Mouse (Mus musculus) hindbrain, postnatal 0 days (tissue): ENCODE results near the gene Hoxa4. TPM values are rescaled to one million over a fixed set of nuclear protein-coding genes. Genes with fewer than 3 reads are reported as not detected.

ENCODE experiments used
- ATAC-seq: fragments of 200-750 bp; cut with Nextera tagmentation; 2 replicates; pipeline ENCODE4 v1.8.0; 2017; ENCODE audit warnings: mild to moderate bottlenecking, moderate TSS enrichment, moderate library complexity
- DNase-seq: peaks from one replicate; pipeline ENCODE4 v3.0.0-alpha.2; 2015; ENCODE audit warnings: low spot score
- H3K27ac ChIP-seq: fragments of 300-500 bp; sonication (generic); 2 replicates; pipeline ENCODE4 v1.5.1; 2014; ENCODE audit warnings: mild to moderate bottlenecking
- H3K27me3 ChIP-seq: fragments of 300-500 bp; sonication (generic); 2 replicates; pipeline ENCODE4 v1.6.1; 2014; ENCODE audit warnings: low read length, mixed read lengths; ENCODE audit not compliant: insufficient read depth
- H3K36me3 ChIP-seq: fragments of 300-500 bp; sonication (generic); 2 replicates; pipeline ENCODE4 v1.6.1; 2014; ENCODE audit warnings: low read length, mixed read lengths; ENCODE audit not compliant: insufficient read depth
- H3K4me1 ChIP-seq: fragments of 300-500 bp; sonication (generic); 2 replicates; pipeline ENCODE4 v1.6.1; 2014; ENCODE audit warnings: antibody characterized with exemption, low read length, mixed read lengths; ENCODE audit not compliant: insufficient read depth
- H3K4me2 ChIP-seq: fragments of 300-500 bp; sonication (generic); 2 replicates; pipeline ENCODE4 v1.6.1; 2014; ENCODE audit warnings: low read depth, mild to moderate bottlenecking, low read length, moderate library complexity, mixed read lengths
- H3K4me3 ChIP-seq: fragments of 300-500 bp; sonication (generic); 2 replicates; pipeline ENCODE4 v1.5.1; 2014; ENCODE audit warnings: low read length
- H3K9ac ChIP-seq: fragments of 300-500 bp; sonication (generic); replicated peaks from 2 replicates; pipeline ENCODE4 v1.6.1; 2014; ENCODE audit warnings: mild to moderate bottlenecking, low read length, moderate library complexity, mixed read lengths
- H3K9me3 ChIP-seq: fragments of 300-500 bp; sonication (generic); 2 replicates; pipeline ENCODE4 v1.6.1; 2016; ENCODE audit warnings: low read length, mixed read lengths
- CTCF ChIP-seq: IDR thresholded peaks from 2 replicates; pipeline ENCODE4 v1.5.1; 2016; ENCODE audit warnings: antibody characterized with exemption, control low read depth, low read depth
- WGBS: fragments of 180-500 bp; shearing (Covaris S2); extraction: QIAGEN DNeasy Blood & Tissue Kit; methylation state at CpG from one replicate; pipeline ENCODE4 v1.1.7; 2014; 5-methylcytosine and 5-hydroxymethylcytosine counted together
- polyA plus RNA-seq: library from polyadenylated mRNA; unstranded; fragments of >200 nt; fragmentation: Nextera tagmentation; extraction: Ambion mirVana; gene quantifications from 2 replicates; pipeline ENCODE4 v1.2.1, GENCODE M21; 2015
- total RNA-seq: library from RNA; depleted of rRNA; stranded (reverse); fragments of >200 nt; gene quantifications from 2 replicates; pipeline ENCODE4 v1.2.3, GENCODE M21; 2014

The Hoxa4 gene
- total and polyA plus RNA-seq, 2 experiments from 2014 or later: 4.8 to 12.0 TPM

DNA sequence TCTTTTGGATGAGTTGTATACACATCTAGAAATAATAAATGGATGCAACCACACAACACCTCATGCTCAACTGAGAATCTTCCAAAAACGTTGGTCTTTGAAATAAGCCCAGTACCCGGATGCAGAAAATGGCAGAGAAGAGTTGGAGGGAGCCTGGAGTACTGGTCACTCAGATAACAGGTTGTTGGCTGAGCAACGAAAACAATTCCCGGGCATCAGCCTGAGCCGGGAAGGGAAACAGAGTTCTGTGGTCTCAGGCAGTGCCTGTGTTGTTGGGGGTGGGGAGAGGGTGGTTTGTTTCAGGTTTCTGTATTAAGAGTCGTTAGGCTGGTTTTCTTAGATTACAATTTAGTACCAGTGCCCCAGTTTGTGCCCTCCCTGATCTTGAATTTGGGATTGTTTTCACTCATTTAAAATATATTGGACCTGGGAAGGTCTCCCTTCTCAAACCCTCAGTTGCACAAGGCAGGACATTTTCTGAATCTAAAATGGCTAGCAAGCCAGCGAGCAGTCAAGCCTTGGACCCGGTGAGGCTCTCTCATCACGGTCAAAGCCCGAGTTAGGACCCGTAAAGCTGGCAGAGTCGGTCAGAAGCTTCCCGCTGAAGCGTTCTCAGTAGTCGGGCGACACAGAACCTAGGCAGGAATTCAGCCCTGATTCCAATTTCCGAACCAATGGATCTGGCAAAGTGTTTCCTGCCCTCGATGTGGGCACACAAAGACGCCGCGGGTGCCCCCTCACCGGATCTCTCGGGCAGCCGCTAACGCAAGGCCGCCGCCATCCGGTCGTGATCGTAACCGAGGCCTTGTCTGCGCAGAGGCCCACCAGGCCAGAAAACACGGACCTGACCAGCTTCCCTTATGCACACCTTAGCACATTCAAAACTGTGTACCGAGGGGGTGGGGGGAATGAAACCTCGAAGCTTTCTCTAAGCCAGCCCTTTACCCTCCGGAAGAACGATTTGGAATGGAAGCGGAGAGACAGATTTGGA lies 37.2 kb upstream of the Hoxa4 start:
- DNase-seq (no peak), ATAC-seq (no peak)
- Histone ChIP-seq H3K9me3 (no peaks in the 10 kb centered on the region), H3K4me2 (no peak overlapping the region), H3K4me3 (no peak overlapping the region), H3K9ac (no peak overlapping the region), H3K4me1 (no peaks in the 10 kb centered on the region), H3K36me3 (no peaks in the 10 kb centered on the region), H3K27me3 (peaks cover 94% of the 10 kb centered on the region), H3K27ac (no peak overlapping the region)
- TF ChIP-seq CTCF: no peak; the same call in 1 of the 2 replicates
- WGBS: 2% methylated on average over 38 of the region's 38 CpGs

DNA sequence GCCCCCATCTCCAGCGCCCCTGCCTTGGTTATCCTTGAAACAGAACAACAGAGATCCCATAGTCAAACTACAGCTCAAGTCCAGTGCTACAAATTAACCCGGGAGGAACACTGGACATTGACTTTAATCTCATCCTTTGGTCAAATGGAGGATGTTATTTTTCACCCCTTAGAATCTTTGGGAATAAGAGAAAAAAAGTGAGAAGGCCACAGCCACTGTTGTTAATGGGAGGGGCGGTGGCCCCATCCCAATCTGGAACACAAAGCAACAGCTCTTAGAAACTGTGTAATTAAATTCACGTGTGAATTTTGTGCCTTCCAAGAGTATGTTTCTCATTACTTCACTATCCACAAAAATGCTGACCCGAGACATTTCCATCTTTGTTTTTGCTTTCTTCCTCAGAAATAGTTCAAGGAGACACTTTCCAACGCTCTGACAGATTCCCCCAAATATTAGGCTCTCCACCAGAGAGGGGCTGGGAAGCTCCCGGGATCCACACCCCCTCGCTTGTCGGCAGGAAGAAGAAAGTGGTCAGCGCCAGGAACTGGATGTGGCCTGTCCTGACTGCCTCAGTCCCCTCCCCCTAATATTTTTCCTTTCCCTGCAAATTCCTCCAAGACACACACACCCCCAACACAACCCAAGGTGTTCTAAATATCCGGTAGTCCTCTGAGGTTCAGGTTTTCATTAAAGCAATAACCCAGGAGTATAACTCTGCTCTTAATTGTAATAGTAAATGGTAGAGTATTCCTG lies 36.1 kb upstream of the Hoxa4 start:
- Histone ChIP-seq H3K4me3 (no peak overlapping the region), H3K27ac (no peak overlapping the region), H3K27me3 (peaks cover 94% of the 10 kb centered on the region), H3K4me1 (no peaks in the 10 kb centered on the region), H3K36me3 (no peaks in the 10 kb centered on the region), H3K9ac (no peak overlapping the region), H3K4me2 (no peak overlapping the region), H3K9me3 (no peaks in the 10 kb centered on the region)
- ATAC-seq: no peak
- 6% methylated on average over 11 of the region's 11 CpGs for WGBS
- TF ChIP-seq CTCF: no peak
- no peak for DNase-seq

DNA sequence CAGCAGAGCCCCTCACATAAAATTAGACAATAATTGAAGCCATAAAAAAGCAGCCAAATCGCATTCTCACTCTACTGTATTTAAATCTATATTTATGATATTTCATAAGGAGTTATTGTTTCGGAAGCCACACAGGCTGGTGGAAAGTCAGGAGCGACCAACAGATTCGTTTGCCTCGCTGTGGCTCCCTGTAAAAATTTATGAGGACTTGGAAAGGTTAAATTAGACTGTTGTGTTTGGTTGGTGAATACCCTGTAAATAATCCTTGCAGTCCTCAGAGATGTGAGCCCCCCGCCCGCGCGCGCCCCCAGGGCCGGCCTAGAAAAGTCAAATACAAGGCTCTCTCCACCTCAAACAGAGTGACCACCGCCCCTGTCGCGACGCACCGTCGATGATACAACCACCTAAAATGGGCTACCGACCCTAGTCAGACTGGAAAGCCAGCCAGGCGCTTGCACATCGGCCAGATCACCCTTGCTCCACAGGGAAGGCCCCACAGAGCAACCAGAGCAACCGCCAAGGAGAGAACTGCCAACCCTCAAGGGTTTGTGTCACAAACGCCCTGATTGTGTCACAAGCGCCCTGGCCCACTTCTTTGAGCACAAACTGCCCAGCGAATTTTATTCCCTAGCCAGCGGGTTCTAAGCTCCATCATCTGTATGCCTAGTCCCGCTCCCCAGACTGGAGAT lies 35.2 kb upstream of the Hoxa4 start:
- no peaks in the 10 kb centered on the region for H3K36me3 ChIP-seq
- no peaks in the 10 kb centered on the region for H3K9me3 ChIP-seq
- DNase-seq (no peak), ATAC-seq (no peak)
- peaks cover 94% of the 10 kb centered on the region for H3K27me3 ChIP-seq
- 4% methylated on average over 26 of the region's 26 CpGs for WGBS
- H3K4me2 ChIP-seq: no peak overlapping the region
- no peaks in the 10 kb centered on the region for H3K4me1 ChIP-seq
- H3K4me3 ChIP-seq: no peak overlapping the region
- H3K27ac ChIP-seq: no peak overlapping the region
- H3K9ac ChIP-seq: no peak overlapping the region
- TF ChIP-seq CTCF: no peak

DNA sequence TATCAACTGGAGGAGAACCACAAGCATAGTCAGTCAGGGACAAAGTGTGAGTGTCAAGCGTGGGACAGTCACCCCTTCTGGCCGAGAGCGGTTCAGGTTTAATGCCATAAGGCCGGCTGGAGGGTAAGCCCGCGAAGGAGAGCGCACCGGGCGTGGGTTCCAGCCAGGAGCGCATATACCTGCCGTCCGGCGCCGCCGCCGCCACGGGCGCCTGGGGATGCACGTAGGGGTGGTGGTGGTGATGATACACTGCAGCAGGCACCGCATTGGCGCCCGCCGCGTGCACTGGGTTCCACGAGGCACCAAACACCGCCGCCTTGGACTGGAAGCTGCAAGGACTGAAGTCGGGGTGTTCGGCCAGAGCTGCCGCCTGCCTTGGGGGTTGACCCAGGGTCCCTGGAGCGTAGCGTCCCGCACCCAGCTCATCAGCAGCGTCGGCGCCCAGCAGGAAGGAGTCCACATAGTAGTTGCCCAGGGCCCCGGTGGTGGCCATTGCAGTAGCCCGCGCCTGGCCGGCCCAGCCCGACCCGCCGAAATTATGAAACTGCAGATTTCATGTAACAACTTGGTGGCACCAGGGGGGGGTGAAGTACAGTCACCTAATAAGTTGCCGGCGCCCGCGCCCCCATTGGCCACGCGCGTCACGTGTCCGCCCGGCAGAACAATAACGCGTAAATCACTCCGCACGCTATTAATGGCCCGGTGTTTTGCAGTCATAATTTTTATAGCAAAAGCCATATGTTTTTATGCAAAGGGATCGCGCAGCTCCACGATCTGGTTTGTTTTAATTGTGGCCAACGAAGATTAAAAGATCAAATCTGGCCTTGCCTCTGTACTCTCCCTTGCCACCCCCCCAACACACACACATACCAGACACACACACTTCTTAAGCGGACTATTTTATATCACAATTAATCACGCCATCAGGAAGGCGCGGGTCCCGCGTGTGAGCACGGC lies 34.3 kb upstream of the Hoxa4 start:
- DNase-seq (no peak), ATAC-seq (no peak)
- Histone ChIP-seq H3K4me1 (no peaks in the 10 kb centered on the region), H3K27me3 (peaks cover 96% of the 10 kb centered on the region), H3K9me3 (no peaks in the 10 kb centered on the region), H3K4me3 (no peak overlapping the region), H3K4me2 (no peak overlapping the region), H3K9ac (no peak overlapping the region), H3K36me3 (no peaks in the 10 kb centered on the region), H3K27ac (no peak overlapping the region)
- 4% methylated on average over 67 of the region's 69 CpGs for WGBS
- no peak for TF ChIP-seq CTCF

DNA sequence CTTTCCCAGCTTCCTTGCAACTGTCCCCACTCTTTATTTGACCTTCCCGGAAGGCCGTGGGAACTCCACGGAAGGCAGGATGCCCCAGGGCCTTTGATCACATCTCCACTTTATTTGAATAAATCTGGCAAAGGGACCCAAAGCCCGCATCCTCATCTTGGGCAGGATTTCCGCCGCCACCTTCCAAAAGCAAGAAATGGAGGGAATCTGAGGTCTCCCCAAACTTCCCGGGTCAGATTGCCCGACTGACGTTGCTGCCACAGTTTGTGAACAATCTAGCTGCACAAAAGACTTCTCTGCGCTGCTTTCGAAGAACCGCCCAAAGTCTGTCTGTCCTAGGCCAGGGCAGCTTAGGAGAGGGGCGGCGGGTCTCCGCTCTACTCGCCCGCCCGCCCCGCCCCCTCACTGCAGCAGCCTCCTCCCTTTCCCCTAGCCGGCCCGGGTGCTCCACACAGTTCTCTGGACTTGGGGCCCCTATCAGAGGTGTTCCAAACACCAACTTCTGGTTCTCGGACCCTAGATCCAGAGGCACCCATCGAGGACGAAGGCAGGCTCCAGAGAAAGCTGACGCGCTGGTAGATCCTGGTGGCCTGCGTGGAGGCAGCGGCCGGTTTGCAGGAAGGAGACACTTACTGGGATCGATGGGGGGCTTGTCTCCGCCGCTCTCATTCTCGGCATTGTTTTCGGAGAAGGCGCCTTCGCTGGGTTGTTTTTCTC lies 33.5 kb upstream of the Hoxa4 start:
- WGBS: under 1% methylated on average over 36 of the region's 36 CpGs
- TF ChIP-seq CTCF: no peak
- ATAC-seq (no peak), DNase-seq (no peak)
- no peak overlapping the region; the same call in 1 of the 2 replicates for H3K4me3 ChIP-seq
- no peak overlapping the region for H3K4me2 ChIP-seq
- H3K27ac ChIP-seq: no peak overlapping the region
- H3K9me3 ChIP-seq: no peaks in the 10 kb centered on the region
- H3K9ac ChIP-seq: no peak overlapping the region
- H3K36me3 ChIP-seq: no peaks in the 10 kb centered on the region
- H3K4me1 ChIP-seq: no peaks in the 10 kb centered on the region
- peaks cover 93% of the 10 kb centered on the region for H3K27me3 ChIP-seq
